Mouse (Mus musculus) gonadal fat pad, adult 2 months (tissue): ENCODE measurements at regions not wholly inside any gene's neighbourhood (a gene's known extent, or its start where the extent isn't known, plus 50 kb on each side); places are given as distances from the start of the nearest gene placed in this dataset.
"Not testable (repeated sequence)": the region's sequence is repeated elsewhere in the genome, so short reads cannot be mapped to it uniquely, and the experiment has no call there.

ENCODE experiments used
- DNase-seq: peaks from one replicate; pipeline ENCODE4 v3.0.0-alpha.2; 2012; ENCODE audit warnings: low read depth

DNA sequence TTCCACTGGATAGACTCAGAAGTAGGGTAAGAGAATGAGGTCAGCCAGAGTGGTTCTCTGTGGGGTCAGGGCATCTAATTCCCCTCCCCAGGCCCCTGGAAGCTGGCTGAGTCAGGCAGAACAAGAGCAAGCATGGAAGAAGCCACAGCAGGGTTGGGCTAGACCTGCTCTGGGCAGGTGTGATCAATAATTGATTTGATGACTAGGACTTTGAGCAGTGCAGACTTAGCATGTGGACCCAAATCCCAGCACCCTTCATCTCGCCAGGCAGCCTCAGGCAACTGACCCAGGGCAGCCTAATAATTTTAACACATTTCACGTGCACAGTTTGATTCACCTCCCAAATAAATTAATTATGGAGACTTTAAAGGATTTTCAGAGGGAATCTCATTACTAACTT is 67.2 kb downstream of the Qdpr start:
- DNase-seq: no peak

DNA sequence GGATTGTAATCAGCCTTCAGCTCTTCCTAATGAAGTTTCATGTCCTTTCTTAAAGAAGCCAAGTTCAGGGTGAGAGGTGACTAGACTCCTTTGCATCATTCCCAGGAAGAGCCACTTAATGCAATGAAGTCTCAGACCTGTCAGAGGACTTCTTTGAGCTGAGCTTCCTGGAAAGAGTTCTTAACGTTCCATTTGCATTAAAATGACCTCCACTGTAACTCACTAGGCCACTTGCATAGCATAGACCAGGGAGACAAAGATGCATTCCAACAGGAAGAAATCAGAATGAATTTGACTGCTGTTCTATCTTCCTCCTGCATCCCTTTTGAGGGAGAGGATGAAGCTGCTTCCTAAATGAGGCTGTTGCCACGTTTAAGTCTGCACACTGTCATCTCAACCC is 71.5 kb downstream of the Qdpr start:
- DNase-seq: no peak

DNA sequence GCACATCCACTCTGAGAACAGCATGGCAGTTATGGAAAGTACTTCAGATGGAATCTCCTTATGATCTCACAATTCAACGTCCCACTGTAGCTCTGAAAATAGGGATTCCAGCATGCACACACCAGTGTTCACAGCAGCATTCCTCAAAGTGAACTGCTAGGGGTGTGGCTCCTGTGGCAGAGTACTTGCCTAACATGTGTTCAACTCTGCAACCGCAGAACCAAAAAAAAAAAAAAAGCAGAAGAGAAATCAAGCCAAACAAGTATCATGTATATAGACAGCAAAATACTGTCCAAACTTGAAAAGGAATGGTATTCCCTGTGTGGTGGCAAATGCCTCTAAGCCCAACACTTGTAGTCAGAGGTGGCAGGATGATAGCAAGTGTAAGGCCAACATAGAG is 77.0 kb downstream of the Qdpr start:
- DNase-seq: no peak

DNA sequence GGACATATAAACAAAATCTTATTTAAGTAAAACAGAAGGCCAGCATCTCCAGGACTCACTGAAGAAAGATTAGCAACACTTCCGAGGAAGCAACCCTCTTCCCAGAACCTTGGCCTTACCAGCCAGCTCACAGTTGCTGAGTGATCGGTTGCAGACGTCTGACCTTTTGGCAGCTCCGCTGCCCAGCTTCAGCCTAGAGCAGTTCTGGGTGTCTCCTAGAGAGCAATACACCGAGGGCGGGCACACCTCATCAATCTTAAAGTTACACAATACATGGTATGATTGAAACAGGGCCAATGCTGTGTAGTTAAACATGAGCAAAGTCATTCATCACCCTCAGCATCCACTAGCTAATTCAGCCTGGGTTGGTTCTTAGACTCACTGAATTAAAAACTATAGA is 81.6 kb downstream of the Qdpr start:
- peak; percentile 6 for DNase-seq

DNA sequence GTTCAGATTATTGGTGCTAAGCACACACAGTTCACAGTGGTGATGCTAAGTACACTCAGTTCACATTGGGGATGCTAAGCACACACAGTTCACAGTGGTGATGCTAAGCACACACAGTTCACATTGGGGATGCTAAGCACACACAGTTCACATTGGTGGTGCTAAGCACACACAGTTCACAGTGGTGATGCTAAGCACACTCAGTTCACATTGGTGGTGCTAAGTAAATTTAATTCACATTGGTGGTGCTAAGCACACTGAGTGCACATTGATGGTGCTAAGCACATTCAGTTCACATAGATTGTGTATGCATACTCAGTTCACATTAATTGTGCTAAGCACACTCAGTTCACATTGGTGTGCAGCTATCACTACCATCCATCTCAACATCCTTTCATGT is 89.8 kb downstream of the Qdpr start:
- no peak for DNase-seq

DNA sequence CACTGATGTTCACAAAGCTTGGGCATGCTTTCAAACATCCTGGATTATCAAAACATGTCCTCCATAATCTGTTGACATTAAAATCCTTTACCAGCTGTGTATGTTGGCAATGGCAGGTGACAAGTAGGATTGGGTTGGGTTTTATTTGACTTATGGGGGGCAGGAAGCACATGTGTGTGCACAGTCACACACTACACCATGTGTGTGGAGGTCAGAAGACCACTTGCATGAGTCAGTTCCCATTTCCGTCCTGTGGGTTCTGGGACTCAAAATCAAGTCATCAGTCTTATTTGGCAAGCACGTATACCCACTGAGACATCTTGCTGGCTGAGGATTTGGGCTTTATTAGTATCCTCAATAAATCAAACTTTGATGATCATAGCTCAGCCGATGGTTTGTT is 109.6 kb downstream of the Qdpr start:
- DNase-seq: no peak

DNA sequence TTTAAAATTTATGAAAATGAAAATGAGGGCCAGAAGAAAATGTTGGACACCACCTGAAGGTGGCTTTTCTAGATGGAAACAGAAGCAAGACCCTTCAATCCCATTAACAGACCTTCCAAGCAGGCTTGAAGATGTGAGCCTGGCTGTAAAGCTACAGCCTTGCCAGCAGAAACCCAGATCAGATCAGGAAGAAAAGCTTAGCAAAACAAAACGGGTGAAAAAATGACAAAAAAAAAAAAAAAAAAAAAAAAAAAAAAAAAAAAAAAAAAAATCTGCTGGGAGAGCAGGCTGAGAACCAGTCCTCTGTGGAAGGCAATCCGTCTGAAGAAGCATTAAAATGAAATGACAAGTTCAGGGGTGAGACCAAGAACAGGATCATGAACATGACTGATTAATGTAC is 113.2 kb downstream of the Qdpr start:
- no peak for DNase-seq

DNA sequence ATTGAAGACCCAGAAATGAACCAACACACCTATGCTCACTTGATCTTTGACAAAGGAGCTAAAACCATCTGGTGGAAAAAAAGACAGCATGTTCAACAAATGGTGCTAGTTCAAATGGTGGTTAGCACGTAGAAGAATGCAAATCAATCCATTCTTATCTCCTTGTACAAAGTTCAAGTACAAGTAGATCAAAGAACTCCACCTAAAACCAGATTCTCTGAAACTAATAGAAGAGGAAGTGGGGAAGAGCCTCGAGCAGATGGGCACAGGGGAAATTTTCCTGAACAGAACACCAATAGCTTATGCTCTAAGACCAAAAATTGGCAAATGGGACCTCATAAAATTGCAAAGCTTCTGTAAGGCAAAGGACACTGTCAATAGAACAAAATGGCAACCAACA is 125.6 kb downstream of the Qdpr start:
- DNase-seq: not testable (repeated sequence)

DNA sequence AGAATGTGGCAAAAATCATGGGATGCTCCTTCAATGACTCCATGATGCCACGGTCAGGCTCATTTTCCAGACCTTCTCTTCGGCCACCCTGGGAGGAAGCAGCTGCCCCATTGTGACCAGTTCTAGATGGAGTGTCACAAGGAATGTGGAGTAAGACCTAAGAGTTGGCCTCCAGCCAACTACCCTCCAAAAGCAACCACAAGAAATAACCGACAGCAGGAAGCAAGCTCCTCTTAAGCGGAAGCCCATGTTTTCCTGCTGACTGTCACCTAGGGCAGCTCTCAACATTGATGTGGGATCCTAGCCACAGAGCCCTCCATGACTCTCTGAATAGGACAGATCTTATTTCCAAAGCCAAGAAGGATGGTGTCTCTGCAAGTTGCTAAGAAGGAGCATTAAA is 126.5 kb downstream of the Qdpr start:
- DNase-seq: no peak

DNA sequence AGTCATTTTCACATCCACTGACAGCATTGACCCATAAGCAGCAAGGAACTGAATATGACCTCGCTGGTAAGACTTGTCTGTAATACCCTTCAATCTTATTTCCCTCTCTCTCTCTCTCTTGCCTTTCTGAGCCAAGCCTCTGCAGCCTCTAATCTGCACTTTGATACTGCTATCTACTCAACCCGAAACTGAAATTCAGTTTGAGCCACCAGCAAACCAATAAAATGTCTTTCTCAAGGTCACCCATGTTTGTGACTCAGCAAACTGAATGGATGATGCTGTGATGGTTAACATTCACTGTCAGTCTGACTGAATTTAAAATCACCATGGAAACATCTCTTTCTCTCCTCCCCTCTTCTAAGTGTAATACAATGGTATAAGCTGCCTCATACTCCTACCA is 132.0 kb downstream of the Qdpr start:
- no peak for DNase-seq

DNA sequence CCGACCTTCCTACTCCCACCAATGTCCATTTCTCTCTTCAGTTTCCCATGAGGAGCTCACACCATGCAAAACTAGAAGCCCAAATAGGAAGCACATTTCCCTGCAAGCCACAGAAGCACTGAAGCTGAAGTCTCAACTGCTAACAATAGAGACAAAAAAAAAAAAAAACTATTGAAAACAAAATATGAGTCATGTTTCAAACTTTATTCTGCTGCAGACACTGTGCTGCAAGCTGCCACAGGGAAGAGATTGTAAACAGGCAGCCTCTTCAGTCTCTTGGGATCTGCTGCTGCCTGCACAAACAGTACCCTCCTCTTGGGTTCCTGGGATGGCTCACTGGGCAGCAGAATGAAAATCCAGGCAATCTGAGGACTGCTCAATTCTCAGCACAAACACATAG is 148.9 kb downstream of the Qdpr start:
- no peak for DNase-seq

DNA sequence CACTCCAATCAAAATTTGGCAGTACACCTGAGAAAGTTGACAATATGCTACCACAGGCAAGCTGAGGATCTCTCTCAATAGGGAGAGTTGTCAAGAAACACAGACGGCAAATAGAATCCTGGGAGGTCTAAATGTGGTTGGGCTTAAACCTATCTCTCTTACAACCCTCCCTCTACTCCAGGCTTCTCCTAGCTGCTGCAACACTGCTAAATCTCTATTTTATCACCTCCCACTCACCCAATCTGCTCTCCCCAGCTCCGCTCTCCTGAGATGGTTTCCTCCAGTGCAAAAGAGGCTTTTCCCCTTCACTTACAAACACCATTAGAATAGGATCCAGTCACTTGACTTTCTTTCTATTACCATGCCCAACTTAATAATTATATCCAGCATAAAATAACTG is 151.2 kb downstream of the Qdpr start:
- no peak for DNase-seq

DNA sequence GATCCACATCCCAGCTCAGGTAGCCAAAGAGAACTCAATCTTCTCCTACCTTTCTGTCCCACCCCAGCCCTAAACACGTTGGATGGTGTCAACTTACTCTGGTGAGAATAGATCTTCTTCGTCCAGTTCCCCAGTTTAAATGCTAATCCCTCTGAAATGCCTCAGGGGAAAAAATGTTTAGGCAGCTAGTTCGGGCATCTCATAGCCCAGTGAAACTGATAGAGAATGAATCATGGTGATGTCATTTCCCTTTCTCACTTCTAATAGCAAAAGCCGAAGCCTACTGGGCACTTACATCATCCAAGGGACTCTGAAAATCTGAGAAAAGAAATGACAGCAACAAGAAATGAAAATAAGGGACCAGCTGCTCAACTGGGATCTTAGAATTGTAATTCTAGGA is 154.9 kb downstream of the Qdpr start:
- no peak for DNase-seq

DNA sequence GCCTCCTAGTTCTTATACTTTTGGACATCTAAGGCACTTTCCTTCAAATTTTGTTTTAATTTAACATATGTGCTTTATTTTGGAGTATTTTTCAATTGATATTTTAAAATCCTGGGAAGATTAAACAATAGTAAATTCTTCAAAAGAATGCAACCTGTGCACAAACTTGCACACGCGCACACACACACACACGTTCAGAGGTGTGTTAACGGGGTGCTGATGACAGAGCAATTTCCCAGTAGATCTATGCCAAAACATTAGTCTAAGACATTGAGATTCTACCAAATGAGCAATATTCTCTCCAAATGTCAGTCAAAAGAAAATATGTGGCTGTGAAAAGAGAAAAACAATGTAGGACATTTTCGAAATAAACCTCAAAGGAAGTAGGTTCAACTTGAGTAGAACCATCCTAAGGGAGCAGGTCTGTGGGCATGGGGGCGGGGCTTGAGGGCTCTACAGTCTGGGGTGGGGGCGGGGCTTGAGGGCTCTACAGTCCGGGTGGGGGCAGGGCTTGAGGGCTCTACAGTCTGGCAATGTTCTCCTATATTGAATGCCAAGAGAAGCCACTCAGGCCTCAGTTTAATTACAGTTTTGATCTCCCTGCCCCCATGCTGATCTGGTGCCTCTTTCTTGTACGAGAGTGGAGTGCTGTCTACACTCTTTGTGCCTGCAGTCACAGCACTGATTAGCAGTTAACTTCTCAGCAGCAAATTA is 157.0 kb downstream of the Qdpr start:
- DNase-seq: no peak

DNA sequence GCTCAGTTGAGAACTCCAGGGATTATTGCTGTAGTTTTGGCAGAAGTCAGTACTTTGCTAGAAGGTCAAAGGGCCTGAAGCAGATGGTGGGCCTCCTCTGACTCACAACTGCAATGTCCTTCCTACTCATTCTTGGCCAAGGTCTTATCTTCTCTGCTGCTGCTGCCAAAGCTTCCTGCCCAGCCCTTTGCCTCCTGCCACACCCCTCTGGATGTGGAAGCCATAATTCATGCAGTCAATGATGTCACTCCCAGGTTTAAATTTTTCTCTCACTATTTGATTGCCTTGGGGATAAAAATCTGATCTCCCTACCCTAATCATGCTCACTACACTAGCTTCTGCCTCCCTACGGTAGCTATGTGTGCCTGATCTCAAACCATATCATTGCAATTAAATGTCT is 157.7 kb downstream of the Qdpr start:
- DNase-seq: no peak

DNA sequence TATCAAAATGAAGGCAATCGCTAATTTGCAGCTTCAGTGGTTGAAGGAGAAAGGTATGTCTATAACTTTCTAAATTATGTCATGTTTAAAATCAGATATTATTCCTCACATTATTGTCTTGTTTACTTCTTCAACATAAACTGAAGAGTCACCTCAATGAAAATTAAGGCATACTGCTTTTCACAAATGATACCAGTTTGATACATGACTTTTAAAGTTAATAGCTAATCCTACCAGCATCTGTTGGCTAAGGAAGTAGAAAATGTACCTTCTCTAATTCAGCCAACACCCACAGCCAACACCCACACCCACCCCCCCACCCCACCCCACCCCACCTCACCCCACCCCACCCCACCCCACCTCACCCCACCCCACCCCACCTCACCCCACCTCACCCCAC is 158.3 kb downstream of the Qdpr start:
- no peak for DNase-seq

DNA sequence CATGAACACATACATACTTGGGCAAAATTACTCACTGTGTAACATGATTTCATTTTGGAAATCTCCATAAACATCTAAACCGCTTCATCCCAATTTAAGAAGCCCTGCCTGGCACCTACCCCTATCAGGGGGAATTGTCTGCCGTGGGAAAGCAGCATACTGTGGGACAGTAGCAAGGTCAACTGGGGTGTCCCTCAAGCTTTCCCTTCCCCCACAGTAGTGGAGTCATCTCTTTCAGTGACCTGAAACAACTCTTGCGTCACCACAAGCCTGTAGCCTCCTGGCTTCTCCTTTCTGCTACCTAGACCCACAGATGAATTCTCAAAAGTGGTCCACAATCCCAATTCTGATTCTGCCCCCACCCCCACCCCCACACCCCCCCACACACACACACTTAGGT is 158.8 kb downstream of the Qdpr start:
- no peak for DNase-seq

DNA sequence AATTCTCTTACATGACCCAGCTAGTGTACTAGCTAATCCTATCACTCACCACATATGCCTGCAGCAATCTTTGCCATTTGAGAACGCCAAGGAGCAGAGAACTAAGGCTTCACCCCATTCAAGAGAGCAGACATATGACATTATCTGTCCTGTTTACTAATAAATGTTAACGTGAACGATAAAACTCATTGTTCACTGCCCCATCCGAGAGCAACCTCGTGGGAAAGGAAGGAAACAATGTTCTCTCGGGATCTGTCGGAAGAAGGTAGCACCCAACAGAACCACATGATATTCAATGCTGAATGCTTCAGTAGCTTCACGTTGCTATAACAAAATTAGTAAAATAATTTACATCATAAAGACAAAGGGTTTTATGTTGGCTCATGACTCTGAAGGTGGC is 163.6 kb downstream of the Qdpr start:
- no peak for DNase-seq

DNA sequence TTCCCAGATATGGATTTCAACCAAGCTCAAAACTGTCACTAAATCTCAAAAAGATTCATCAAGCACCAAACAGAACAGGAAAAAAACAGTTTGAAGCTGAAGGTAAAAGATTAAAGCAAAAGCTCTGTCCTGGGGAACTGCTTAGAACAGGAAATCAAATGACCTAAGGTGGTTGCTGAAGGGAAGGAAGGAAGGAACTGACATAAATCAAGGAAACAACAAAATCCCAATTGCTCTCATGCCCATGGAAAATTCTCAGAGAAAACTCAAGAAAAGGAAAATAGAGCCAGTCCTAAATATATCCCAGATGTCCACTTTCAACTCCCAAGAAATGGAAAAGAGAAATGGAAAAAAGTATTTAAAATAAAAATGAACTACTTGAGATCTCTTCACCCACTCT is 165.4 kb downstream of the Qdpr start:
- no peak for DNase-seq

DNA sequence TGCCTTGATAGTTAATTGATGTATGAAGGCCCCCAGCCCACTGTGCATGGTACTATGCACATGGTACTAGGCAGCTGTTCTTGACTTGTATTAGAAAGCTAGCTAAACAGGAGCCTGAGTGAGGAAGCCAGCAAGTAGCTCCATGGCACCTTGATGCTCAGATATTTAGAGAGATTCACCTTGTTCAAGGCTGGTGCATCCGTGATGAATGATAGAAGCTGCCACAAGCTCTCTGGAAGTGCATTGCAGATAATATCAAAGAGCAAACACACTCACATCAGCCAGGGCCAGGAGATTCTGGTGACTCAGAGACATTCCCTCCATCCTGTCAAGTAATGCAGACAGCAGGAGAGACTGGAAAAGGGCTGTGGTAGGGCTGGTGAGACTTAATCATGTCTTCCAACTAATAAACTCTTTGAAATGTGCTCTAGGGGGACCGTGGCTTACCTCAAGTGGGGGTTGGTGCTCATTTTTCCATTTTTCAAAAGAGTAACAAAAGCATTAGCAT is 166.1 kb downstream of the Qdpr start:
- DNase-seq: no peak

DNA sequence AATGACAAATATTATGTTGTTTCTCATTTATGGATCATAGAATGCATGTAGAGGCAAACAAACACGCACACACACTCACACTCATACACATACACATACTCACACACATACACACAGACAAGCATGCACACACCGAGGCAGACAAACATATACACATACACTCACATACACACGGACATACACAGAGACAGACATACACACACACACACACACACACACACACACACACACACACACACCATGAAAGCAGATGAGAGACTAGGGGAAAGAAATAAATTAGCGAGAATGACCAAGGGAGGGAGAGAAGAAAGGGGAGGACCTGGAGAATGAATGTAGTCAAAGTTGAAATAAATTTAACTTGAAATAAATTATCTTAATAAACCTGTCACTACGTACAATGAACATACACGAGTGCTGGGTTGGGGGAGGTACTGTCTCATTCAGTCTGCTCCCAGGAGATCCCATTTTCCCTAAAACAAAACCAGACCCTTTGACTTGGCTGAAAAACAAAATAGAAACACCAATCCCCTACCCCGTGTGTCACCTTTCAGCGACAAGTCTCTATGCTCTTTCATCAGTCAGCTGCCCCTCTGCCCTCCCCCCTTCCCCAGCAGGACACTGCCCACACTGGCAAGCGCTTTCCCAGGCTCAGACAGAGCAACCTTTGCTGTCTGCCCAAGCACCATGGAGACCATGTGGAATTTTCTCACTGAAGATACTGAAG is 167.7 kb downstream of the Qdpr start:
- DNase-seq: no peak

DNA sequence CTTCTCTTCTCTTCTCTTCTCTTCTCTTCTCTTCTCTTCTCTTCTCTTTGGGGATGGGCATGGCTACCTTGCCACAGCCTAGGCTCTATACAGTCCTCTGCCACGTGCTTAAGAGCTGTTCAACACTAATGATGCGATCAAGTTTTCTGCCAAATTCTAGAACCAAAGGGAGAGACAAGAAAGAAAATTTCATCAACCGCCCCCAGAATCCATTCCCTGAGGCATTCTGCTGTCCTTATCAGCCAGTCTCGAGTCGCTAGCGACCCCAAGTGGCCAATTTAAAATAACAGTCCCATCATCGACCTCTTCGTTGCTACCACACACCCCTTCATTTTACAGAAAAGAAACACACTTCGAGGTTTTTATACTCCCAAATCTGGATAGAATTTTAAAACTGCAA is 171.5 kb downstream of the Qdpr start:
- DNase-seq: no peak

DNA sequence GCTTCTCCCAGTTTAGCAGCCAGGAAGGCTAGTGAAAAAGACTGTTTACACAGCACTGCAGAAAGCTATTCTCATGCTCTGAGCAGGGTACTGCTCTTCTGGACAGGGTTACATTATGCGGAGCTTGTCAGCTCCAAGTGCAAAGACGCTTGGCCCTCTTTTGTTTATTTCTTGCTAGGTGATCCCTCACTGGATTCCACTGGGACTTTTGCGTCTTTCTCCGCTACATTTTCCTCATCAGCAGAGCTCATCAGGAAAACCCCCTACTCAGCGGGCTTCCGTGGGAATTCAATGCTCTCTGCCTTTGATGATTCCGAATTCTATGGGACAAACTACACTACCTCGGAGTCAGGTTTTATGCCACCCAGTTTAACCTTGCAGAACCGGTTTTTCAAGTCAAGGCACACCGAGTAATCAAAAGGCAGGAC is 172.0 kb downstream of the Qdpr start:
- no peak for DNase-seq

DNA sequence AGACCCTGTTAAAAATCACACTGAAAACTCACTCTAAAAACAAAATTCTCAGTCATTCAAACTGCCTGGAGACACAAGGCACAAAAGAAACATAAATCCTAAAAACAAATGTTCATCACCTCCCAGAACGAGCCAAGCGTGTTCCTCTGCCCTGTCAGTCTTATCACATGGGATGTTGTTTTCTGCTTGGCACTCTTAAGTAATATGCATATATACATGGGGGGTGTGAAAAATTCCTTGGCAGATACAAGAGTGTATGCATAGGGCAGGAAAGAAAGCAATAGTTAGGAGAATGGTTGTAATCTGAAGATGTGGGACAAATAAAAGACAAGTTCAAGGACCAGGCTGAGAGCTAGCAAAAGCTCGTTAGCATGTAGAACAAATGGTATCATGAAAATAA is 179.4 kb downstream of the Qdpr start:
- DNase-seq: no peak
